Mouse (Mus musculus) inflammation-experienced regulatory T-cells, adult 6 months (primary cell): ENCODE measurements around the gene Xrcc1. TPM values are rescaled to one million over a fixed set of nuclear protein-coding genes. Genes with fewer than 3 reads are reported as not detected.

Experiments used
- ATAC-seq: one replicate; pipeline ENCODE4 v1.8.0; 2017
- polyA plus RNA-seq, 3 experiments: library from polyadenylated mRNA; unstranded; fragments of 100-300 nt; shearing (Covaris generic); gene quantifications; one replicate each; pipeline ENCODE4 v1.2.1; 2017

Xrcc1 gene
- polyA plus RNA-seq, 3 experiments from 2014 or later: 24.2 to 34.4 (median 31.8) TPM

DNA sequence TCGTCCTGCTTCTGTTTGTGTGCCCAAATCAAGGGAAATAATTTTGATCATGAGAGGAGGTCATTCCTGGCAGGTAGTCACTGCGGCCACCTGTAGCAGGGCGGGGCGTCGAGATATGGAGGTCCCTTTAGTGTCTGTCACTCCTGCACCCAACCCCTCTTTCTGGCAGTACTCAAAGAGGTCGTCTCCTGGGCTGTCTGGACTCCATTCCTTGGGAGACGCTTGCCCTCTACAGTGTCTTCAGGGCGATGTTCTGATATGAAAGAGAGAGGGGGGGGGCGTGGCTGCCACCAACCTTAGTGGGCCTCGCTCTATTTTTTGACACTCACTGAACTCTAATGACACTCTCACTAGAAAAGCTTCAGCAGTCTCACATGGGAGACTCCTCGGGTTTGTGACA lies 16.5 kb upstream of the Xrcc1 start:
- no peak for ATAC-seq

DNA sequence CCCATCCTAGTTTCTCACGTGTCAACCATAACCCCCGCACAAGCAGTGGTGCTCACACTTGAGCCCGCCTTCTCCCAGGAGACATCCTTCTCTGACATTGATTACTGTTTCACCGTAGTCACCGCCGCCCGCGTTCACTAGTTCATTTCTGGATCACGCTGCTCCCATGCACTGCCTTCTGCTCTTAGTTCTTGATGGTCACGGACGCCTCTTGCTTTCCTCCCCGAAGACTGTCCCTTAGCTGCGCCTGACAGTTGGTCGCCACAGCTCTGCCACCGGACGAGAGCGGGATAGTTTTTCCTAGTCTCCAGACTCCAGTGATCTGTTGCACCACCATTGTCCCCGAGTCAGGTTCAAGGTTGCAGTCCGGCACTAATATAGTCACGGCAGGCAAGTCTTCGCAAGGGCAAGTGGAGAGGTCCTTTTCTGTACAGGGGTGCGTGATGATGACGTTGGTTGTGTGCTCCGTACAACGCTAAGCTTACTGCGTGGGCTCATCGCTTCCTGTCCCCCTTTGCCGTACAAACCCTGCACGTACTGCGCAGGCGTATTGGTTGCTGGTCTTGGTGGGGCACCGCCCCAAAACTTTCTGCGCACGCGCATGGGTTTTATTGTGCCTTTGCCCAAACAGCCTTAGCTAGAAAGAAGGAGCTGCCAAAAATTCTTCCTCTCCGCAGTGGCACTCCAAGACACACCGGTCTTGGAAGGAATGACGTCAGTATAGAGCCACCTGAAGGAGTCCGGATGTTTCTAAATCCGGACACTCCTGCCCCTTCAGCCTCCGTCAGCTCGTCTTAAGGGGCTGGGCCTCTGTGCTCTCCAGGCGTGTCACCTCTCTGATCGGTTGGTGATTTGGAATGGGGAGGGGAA lies 15.8 kb upstream of the Xrcc1 start, which contains the start of gene Irgq:
TSS of gene Irgq (plus strand) at position 628 of the 870 bp plus-strand sequence.
- ATAC-seq: peak; percentile 89

DNA sequence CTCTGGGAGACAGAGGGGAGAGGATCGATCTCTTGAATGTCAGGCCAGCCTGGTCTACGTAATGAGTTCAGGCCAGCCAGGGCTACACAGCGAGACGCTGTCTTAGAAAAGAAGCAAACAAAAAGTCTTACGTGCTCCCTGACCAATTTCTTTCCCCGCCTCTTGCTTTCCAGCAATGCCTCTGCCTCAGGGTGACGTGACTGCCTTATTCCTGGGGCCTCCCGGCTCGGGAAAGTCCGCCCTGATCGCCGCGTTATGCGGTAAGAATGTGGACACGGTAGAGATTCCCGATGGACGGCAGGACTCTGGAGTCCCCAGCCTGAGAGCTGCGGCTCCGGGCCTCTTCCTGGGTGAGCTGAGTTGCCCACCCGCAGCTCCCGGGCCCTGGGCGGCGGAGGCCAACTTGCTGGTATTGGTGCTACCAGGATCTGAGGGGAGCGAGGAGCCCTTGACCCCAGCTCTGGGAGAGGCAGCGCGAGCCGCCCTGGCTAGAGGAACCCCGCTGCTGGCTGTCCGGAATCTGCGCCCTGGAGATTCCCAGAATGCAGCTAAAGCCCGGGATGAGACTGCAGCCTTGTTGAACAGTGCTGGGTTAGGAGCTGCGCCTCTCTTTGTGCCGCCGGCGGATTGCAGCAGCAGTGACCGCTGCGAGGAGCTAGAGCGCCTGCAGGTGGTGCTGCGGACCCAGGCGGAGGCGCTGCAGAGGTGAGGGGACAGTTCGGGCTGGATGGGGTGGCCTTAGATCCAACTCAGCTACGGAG lies 14.7 kb upstream of the Xrcc1 start:
- ATAC-seq: no peak

DNA sequence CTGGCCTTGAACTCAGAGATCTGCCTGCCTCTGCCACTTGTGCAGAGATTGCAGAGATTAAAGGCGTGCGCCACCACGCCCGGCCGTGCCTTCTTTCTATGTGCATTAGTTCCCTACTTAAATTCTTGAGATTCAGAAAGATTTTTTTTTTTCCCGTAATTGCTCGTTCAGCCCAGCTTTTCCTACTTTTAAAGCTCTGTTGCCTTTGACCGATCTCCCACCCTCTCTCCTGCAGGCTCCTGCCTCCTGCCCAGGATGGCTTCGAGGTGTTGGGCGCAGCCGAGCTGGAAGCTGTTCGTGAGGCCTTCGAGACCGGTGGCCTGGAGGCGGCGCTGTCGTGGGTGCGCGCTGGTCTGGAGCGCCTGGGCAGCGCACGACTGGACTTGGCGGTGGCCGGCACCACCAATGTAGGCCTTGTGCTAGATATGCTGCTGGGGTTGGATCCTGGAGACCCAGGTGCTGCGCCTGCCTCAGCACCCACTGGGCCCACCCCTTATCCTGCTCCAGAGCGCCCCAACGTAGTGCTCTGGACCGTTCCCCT lies 13.0 kb upstream of the Xrcc1 start:
- ATAC-seq: no peak

DNA sequence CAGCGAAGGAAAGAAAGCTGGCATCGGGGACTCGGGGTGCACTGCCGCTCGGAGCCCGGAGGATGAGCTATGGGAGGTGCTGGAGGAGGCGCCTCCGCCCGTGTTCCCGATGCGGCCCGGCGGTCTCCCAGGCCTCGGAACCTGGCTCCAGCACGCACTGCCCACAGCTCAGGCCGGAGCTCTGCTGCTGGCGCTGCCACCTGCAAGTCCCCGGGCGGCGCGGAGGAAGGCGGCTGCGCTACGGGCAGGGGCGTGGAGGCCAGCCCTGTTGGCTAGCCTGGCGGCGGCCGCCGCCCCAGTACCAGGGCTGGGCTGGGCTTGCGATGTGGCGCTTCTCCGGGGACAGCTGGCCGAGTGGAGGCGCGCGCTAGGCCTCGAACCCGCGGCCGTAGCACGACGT lies 12.3 kb upstream of the Xrcc1 start:
- ATAC-seq: no peak

DNA sequence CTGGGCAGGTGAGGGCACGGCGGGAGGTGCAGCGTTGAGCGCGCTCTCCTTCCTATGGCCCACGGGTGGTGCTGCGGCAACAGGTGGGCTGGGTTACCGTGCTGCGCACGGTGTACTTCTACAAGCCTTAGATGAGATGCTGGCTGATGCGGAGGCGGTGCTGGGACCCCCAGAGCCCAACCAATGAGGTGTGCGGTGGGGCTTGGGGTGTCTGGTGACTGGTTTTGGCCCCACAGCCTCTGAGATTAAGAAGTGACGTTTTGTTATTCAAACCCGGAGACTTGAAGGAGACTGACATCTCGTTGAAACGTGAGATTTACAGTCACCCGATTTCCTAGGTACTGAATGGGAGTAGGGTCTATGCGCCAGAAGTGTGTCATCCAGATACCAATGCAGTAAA lies 11.8 kb upstream of the Xrcc1 start:
- no peak for ATAC-seq

DNA sequence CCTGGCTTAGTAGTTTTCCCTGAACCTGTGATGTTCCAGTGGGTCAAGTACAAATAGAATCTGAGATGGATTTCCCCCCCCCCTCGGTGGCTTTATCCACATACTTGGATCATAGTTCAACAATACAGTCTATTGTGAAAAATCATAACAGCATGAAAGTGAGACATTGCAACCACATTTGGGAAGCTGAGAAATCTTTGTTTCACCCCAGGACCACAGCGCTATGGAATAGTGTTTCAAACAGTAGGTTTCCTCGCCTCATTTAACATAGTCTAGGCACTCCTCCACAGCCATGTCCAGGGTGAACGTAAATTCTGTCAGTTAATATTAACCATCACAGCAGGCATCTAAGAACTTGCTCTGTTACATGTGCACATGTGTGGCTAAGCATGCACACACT lies 9.0 kb upstream of the Xrcc1 start:
- no peak for ATAC-seq

DNA sequence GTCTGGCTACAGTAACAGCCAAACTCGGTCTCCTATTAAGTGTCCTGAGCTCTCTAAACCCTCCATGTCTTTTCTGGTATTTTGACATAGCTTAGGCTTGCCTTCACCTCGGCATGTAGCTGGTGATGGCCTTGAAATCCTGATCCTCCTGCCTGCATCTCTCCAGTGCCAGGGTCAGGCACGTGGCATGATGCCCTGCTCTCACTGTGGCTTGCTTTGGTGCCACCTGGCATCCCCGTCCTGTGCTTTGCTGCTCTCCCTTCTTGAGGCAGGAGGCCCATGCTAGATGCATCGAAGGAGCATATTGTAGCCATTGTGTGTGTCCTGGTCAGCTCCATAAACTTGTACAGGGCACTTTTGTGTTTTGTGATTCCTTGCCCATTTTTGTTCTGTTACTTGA lies 8.5 kb upstream of the Xrcc1 start:
- ATAC-seq: no peak

DNA sequence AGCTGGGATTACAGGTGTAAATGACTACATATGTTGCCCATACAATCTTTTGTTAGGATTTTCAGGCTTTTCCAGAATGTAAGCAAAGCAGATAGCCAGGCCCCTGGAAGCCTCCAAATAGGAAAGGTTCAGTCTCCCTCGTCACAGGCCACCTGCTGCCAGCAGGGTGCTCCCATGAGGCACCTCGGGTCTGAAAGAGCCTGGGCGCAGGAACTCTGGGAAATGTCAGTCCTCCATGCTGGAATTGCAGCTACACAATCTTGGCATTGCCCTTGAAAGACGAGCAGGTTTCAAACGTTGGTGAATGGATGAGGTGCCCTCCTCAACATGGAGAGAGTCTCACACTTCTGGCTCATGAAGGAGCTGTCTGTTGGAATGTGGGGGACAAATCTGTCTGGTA lies 7.9 kb upstream of the Xrcc1 start:
- ATAC-seq: no peak

DNA sequence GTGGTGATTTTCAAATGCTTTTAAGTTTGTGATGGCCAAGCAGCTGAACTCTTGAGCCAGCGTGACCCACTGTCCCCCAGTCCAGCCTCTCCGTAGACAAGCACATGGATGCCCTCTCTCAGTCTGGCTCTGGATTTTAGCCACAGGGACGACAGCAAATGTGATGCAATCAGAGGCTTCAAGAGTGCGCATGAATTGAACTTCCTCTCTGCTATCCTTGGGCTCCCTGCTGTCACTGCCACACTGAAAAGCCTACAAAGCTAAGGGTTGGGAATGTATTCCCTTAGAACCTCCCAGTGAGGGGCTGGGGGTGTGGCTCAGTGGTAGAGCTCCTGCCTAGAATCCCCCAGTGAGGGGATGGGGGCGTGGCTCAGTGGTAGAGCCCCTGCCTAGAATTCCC lies 7.4 kb upstream of the Xrcc1 start:
- ATAC-seq: no peak

DNA sequence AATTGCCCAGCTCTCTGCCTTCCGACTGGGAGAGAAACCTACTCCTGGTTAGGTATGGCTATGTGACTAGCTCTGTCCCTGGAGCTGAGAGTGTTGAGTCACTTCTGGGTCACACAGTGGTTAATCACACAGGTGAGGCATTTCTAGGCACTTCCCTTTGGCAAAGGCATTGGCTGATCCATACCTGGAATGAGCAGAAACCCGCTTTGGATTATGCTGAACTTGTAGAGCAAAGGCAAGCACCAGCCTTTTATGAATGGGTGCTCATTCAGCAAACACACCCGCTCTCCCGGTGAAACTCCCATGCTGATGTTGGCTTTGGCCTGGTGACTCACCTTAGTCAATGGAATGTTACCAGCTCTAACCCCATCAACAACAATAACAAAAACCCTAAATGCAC lies 6.4 kb upstream of the Xrcc1 start:
- no peak for ATAC-seq

DNA sequence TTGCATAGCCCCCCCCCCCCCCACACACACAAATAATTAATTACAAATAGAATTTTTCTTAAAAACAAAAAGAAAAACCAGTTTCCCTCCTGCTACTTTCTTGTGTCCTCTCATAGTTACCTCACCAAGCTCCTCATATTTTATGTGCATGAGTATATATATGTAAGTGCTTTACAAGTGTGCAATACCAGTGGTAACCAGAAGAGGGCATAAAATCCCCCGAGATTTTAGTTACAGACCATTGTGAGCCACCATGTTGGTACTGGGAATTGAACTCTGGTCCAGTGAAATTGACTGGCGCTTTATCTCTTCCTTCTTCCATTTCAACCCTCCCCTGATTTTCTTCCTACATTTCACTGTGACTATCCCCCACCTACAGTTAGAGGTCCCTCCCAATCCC lies 1.6 kb upstream of the Xrcc1 start:
- ATAC-seq: no peak

DNA sequence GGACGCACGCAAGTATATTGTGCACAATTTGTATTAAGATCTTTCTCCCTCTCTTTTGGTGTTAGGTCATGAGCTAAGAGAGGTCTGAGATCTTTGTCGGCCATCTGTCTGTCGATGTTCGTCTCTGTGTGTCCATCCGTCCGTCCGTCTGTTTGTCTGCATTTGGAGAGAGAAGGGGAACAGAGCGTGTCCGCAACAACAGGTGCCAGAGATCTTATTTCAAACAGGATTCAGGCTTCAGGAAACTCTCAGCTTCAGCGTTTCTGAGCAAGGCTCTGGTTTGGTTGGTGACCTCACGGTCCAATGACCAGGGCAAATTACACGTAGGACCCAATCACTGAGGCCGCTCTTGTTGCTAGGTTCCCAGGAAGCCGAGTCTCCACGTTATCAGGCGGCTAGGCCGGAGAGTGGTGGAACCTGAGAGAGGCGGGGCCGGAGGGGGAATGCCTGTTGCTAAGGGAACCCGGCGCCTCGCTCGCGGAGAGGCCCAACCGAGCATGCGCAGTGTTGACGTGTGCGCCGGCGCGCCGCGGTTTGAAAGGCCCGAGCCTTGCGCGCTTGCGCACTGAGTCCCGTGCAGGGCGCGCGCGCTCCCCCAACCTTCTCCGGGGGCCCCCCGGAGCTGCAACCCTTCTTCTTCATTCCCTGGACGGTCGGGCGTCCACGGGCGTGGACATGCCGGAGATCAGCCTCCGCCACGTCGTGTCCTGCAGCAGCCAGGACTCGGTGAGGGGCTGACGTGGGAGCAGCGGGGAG lies 723 bp downstream of the Xrcc1 start:
- ATAC-seq: peak; percentile 100

DNA sequence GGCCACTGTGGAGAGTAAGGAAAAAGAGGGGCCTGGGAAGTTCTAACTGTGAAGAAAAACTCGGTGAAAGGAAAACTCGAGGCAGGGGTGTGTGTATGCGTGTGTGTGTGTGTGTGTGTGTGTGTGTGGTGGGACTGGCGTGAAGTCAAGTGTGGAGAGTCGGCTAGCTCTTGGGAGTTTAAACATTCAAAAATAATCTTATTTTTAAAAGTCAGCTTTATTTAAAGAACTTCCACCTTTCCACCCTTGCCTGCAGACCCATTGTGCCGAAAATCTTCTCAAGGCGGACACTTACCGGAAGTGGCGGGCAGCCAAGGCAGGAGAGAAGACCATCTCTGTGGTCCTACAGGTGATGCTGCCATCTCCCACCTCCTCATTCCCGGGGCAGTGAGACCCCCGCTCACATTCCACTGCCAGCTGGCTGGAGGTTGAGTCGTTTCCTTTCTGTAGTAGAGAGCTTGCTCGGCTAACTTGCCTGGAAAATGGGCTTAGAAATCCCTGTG lies 1.5 kb downstream of the Xrcc1 start:
- no peak for ATAC-seq

DNA sequence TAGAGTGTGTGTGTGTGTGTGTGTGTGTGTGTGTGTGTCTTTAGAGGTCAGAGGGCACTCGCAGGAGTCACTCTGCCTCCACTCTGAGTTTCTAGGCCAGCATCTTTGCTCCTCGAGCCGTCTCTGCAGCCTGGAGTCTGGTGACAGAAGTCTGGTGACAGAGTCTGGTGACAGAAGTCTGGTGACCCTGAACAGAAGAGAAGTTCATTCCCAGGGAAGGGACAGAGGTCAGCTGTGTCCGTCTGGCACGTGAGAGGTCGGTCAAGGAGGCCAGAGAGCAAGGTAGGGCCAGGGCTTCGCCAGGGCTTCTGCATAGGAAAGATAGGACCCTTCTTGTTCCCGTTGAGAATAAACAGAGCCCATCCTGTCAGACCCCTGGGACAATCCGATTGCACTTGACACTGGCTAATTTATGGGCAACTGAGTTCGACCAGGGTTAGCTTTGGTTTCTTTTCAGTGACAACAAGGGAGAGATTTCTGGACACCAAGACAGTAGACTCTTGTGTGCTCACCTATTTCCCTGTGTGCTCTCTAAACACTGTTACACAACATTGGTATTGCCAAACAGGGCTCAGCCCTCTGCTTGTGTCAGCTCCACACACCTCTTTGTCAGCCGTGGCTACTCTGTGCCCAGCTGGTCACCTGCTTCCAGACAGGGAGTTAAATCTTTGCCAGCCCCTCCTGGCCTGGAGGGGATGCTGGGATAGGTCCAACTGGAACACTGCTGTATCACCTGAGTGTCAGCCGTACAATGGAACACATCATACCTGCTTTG lies 6.1 kb downstream of the Xrcc1 start:
- ATAC-seq: no peak

DNA sequence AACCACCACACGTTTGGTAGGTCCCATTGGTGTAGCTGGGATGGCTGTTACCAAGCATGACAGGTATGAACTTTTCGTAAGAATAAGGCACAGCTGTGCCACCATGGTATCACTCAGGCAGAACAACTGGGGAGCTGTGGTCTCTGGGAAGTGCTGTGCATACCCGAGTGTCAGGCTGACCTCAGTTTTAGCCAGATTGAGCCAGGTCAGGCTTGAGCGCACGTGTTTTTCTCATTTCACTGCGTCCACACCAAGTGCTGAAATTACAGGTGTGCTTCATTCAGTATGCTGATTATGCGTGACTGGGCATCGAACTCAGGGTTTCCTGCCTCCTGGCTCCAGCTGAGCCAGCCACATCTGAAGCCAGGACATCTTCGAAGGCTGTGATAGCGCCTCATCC lies 9.7 kb downstream of the Xrcc1 start:
- no peak for ATAC-seq

DNA sequence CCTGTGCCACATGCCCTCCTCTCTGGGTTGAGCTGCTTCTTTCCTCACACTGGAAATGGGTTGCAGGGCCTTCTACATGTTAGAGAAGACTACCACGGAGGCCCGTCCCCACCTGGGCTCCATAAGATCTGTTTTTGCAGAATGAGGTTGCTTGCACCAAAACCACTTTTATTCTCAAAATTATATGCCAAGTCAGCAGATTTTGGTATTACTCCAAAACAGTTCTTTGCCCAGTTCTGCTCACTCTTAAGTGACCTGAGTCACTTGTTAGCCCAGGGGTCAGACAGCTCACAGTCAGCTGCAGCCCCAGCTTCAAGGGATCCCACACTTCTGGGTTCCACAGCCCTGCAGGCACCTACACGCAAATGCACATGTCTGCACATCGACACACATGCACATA lies 15.4 kb downstream of the Xrcc1 start:
- no peak for ATAC-seq

DNA sequence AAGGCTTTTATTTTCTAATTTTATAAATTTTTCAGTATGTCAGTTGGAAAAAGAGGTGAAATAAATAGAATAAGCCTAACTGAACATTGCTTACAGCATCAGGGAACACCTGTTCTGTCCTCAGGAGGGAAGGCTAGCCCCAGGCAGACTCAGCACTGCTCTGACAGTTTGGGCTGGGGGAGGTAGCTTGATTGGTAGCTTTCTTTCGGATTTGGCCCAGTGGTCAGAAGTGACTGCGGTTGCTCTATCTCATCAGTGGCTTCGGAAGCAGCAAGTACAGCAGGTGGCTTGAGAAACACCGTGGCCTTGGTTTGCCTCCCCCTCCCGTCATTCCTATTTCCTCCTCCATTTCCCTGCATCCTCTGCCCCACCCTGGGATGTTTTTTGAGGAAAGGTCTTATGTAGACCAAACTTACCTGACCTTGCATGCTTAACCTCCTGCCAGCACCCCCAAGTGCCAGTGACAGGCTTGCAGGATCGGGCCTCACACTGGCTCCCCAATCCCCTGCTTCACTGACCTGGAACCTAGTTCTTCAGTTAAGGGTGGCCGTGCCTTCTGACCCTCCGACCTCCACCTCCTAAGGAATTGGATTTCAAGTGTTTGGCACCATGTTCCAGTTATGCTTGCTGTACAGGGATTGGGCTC lies 17.2 kb downstream of the Xrcc1 start:
- no peak for ATAC-seq

DNA sequence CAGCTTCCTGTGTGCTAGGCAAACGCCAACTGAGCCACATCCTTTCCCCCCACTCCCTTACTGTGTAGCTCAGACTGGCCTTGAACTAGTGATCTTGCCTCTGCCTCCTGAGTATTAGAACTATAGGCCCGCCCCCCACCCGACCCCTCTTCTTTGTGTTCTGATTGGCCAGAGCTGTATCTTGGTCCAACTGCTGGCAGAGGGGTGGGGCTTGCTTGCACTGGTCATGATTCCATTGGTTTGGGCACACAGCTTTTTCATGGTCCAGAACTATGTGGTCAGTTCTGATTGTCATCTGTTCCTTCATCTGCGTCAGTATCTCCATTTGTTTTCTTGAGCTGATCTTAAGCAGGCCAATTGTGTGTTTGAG lies 17.7 kb downstream of the Xrcc1 start:
- ATAC-seq: no peak

DNA sequence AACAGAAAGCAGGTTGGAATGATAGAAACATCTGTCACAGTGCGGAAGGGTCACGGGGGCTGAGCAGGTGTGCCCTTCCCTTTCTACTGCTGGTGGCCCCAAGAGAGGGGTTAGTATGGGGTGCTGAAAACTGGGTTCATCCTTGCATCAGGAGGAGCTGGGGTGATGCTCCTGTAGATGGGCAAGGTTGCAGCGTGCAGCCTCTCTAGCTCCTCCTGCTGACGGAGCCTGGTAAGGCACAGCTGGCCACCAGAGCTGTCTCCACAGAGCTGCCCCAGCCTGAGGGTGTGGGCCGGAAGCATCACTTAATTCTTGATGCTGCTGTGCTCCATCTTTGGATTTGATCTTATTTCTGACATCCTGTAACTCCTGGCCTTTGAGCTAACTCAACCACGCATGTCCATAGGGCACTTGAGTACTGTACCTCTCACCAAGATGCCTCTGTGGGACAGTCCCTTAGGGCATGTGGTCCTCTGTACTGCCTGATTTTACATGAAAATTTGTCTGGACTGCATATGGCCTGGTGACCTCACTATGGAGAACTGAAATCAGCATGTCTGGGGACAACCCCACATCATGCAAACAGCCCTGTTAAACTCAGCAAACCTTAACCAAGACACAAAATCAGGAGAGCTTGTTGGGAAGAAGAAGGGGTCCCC lies 18.6 kb downstream of the Xrcc1 start:
- ATAC-seq: peak; percentile 93

DNA sequence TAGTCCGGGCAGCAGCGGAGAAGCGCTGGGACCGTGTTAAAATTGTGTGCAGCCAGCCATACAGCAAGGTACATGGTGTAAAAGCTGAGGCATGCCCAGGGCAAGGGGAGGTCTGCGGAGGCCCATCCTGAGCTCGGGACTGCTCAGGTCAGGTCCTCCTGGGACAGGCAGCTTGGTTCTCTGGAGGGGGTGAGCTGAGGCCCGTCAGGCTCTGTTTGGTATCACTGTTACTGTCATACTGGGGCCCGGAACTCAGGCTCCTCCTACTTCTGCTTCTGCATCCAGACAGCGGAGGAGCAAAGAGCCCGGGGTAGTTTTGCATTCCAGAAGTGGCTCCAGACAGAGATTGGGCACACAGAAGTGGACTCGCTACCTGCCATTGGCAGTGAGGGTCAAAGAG lies 19.5 kb downstream of the Xrcc1 start:
- no peak for ATAC-seq
